Mouse (Mus musculus) granulocyte monocyte progenitor cell, adult 5-6 weeks (primary cell): ENCODE measurements at regions not wholly inside any gene's neighbourhood (a gene's known extent, or its start where the extent isn't known, plus 50 kb on each side); places are given as distances from the start of the nearest gene placed in this dataset.
A peak's percentile ranks its signal among the peaks of the same experiment; 100 is the strongest.

ENCODE experiments used
- ATAC-seq: replicated peaks from 2 replicates; pipeline ENCODE4 v1.8.0; 2016; ENCODE audit warnings: mild to moderate bottlenecking, moderate TSS enrichment, inconsistent platforms; ENCODE audit not compliant: poor library complexity, severe bottlenecking

DNA sequence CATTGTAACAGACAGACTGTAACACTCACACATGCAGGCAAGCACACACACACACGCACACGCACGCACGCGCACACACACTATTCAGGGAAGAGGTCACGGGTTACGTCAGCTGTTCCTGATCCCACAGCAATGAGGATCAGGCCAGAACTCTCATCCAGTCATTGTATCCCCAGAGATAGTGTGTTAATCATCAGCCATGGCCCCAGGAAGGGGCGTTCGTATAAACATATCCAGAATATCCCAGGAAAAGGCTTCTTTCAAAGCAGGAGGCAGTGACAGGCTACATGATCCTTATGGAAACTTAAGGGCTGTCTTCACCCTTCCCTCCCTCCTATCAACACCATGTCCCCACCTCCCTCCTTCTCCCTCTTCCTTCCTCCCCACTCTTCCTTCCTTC lies 239.3 kb downstream of the Uaca start:
- ATAC-seq = no peak

DNA sequence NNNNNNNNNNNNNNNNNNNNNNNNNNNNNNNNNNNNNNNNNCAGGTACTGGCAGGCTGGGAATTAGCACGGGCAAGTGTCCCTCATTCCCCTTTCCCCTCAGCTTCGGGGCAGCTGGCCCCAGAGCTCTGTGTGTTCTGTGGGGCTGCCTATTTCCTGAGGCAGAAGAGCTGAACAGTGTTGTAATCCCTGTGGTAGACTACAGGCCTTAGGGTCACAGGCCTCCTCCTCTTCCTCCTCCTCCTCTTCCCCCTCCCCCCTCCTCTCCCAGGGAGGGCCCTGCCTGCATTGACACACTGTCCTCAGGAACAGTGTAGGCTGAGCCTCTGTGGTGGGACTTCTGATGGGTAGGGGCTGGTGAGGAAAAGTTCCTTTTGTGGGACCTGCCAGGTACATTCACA lies 247.7 kb downstream of the Uaca start:
- ATAC-seq = peak; percentile 88

DNA sequence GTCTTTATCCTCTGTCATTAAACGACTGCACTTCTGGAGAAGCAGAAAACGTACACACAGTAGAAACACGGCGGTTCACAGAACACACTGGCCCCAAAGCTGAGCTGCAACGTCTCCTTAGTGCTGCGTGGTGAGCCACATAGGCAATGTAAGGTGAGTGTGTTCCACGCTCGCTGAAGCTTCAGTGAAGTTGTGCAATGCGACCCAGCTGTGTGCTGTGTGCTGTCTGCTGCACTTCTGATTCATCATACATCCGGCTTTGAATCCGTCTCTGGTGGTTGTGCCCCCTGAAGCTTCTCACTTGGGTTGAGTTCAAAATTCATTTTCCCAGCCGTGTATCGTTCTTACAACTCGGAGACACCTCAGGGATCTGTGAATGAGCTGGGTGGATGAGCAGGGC lies 250.6 kb downstream of the Uaca start:
- peak; percentile 76 for ATAC-seq

DNA sequence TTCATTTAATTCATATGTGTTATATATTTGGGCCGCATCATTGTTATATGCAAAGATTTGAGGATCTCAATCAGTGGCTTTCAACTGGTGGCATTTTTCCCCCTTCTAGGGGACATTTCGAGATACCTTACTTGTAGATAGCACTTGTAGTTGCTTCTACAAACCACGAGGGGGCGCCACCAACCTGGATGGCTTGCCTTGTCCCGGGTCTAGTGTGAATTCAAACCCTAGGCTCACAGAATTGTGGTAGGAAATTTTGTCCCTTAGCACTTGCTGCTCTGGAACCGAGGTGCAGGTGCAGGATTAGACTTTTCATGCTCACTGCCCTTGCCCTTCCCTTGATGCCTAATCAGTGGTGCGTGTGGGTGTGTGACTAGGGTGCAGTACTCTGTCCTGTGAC lies 252.2 kb downstream of the Uaca start:
- no peak for ATAC-seq

DNA sequence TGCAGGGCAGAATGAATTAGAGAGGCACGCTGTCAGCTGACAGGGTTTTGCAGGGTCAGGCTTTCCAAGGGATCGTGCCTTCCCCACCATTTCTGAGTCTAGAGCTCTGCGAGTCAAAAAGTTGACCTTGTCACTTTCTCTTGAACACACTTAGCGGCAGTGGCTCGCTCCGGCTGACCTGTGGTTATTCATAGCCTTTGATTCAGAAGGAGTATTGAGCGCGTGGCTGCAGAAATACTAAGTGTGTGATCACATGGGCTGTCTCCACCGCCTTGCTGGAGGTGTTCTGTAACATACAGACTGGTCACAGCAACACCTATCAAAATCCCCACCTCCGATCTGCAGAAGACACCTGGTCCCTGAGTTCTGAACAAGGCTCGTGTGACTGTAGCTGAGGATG lies 252.9 kb downstream of the Uaca start:
- ATAC-seq = no peak

DNA sequence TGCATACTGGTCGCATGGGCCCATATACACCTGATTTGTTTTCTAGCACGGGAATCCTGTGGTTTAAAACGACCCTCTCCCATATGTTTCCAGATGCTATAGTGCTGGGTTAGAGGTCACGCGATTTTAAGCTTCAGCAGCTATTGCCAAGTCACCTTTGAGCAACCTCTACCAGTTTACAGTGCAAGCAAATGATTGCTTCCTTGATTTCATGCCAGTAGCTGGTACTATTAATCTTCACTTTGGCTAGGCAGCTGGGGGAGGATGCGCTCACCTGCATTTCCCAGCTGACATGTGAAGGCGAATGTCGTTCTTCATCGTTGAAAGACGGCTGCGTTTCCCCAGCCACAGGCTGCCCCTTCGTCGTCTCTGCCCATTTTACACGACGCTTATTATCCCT lies 254.2 kb downstream of the Uaca start:
- ATAC-seq = no peak

DNA sequence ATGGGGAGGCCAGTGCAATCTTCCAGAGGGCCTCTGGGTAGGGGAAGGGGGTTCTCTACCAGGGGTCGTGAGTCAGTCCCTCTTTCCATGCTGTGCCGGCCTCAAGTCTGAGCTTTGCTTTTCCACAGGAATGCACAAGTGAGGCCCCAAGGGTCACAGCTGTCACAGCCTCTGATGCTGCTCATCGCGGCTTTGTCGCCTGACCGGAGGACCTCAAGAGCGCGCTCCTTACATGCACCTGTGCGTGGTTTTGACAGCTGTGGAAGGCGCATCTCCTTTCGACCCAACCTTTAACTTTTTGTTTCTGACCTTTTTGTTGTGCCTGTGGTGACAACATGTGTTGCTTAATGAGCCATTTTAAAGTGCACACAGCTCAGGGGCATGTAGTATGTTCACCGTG lies 258.3 kb downstream of the Uaca start:
- ATAC-seq = no peak

DNA sequence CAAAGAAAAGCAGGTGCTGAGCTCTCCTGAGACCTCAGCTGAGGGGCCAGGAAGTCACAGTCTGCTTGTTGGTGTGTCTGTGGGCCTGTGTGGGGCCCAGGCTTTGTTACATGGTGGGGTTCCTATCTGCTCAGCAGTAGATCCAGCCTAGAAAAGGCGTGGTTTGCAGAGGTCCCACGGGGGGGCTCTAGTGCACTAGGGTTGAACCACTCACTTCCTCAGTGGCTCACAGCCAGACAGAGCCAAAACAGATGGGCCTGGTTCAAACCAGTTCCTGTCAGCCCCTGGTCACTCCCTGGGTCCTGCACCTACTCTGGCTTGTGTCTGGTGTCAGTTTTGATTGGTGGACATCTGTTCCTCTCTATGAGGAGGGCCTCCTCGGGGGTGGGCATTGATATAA lies 260.1 kb downstream of the Uaca start:
- peak; percentile 72 for ATAC-seq

DNA sequence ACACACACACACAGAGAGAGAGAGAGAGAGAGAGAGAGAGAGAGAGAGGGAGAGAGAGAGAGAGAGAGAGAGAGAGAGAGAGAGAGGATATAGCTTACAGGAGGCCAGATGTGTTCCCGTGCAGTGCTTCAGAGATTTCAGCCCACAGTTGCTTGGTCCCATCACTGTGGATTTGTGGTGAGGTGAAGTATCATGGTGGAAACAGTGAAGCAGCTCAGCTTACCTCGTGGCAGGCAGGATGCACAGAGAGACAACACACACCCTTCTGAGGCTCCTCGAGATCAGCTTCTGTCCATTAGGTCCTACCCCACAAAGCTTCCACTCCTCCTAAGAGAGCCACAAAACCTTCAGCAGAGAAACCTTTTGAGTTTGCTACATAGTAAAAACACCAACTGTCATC lies 261.1 kb downstream of the Uaca start:
- ATAC-seq = no peak

DNA sequence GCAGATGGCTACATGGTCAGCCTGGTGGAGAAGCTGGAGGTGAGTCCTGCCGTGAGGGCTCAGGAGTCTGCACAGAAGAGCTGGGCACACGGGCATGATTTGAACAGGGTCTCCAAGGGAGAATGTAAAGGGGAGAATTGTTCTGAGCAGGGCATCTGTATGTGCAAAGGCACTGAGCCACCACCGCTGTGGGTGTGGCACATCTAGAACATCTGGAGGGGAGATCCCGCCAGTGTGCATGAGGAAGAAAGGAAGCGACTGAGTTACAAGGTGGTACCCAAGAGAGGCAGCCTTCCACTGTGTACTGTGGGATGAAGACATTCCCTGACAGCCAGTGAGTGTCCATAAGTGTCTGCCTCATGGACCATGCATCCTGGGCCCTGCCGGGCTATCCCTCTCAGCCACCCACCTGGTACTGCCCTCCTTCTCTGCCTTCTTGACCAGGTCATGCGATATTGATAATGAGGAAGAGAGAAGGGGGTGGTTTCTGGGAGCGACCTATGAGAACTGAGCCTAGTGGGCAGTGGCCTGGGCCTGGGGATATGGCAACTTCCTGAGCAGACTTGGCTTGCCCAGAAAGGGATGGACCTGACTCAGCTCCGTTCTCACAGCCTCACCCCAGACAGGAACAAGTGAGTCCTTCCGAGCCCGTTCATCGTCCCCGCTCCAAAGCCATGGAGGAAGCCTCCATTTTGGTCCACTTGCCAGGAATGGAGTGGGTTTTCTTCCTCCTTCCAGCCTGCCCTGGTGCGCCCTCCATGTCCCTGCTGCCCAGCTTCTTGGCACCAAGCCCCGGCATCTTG lies 261.8 kb downstream of the Uaca start:
- ATAC-seq = peak; percentile 36

DNA sequence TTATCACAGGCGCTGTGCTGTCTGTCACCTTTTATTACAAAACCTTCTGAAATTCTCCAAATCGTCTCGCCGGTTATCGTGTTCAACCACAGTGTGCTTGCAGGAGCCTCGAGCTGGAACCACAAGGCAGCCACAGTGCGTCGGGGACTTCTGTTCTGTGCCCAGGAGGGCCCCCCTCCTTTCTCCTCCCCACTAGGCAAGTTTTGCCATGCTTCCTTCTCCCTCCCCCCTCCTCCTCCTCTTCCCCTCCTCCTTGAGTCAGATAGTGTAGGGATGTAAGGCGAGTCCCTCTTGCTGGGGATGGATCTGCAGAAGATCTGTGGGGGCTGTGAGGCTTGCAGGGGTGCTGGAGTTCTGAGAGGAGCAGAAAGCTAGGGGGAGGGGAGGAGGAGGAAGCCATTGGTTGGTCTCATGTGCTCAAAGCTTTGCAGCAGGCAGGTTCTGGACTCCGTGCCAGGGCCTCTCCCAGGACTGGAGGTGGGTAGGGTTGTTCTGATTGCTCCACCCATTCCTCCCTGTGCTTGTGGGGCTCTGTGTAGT lies 262.5 kb downstream of the Uaca start:
- peak; percentile 73 for ATAC-seq

DNA sequence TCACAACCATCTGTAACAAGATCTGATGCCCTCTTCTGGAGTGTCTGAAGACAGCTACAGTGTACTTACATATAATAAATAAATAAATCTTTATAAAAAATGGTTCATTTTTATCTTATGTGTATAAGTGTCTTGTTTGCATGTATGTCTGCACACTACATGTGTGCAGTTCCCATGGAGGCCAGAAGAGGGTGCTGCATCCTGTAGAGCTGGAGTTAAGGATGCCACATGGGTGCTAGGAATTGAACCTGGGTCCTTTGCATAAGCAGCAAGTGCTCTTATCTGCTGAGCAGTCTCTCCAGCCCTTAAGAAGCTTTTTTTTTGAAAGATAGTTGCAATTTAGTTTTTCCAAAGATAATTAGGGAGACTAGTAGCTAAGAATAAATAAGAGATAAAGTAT lies 264.9 kb downstream of the Uaca start:
- no peak for ATAC-seq

DNA sequence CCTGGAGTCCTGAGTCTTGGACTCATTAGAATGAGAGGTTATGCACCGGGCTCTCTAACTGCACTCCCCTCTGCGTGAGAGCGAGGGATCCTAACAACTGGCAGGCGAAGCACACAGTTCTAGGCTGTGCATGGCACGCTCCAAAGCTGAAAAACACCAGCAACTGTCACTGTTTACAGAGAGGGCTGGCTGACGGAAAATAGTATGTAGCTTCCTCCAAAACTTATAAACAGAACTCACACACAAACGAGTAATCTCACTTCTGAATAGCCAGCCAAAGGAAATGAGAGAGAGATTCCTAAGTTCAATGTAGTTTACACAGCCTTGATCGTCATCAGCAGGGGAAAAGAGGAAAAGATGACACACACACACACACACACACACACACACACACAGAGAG lies 266.6 kb downstream of the Uaca start:
- ATAC-seq = no peak

DNA sequence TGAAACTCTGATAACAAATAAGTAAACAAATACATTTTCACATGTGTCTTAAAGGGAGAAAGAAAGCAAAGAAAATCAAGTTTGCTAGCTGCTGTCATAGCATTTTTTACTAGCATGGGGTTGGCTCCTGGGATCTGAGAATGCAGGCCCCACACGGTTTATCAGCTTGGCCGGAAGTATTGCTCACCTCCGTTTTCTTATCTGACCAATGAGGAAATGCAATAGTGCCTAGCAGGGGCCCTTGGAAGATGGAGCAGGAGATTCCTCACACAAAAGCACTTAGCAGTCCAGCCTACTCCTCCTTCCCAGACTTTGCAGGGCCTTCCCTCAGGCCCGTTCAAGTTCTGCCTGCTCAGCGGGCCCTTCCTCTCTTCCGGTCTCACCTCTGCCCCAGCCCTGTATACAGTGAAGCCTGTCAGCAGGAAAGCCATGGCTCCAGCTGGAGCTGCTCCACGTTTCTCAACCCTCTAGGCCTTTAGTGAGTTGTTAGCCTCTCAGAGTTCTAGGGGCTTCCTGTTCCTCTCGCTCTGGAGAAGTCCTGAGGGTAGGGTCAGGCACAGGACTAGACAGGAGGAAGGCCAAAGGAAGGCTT lies 270.5 kb downstream of the Uaca start:
- peak; percentile 20 for ATAC-seq

DNA sequence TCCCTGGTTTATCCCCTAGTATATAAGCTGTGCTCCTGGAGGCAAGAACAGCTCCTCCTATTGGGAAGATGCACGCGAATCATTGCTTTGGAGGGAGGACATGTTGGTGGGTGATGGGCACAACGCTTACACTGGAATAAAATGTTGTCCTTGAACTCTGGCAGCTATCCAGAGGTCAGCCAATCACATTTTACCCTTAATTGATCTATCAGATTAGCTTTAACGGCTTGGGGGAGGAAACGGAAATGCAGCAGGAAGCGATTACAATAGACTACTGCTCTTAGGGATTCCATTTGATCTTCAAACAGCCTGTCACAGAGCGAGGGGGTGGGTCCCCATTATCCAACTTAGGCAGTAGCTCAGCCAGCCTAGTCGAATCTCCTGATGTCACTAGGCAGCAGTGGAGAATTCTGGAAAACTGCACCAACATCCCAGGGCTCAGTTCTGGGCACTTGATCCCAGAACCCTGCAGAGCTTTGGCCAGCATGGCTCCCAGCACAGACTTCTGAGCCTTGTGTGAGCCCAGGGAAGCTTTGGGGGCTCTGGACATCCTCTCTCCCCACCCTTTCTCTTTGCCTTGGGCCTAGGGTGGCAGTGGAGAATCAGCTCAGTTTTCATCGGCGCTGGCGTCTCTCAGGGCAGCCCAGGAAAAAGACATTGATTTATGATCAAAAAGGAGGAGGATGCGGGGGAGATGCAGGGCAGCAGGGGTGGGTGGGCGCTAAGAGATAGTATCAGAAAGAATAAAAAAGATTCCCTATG lies 275.4 kb downstream of the Uaca start:
- no peak for ATAC-seq

DNA sequence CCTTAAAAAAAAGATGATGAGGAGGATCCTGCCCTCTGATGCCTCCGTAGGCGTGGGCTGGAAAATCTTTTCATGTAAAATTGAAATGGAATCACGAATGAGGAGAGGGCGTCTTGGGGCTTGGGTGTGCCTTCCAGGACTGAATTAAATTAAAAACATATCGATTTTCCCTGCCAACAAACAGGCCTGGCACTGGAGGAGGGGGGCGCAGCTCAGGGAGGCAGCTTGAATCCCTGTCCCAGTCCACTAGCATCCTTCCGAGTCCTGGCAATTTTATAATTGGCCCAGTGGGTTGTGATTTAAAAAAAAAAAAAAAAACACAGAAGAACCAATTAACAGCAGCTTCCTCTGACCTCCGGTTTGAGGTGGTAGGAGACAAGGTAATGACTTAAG lies 276.0 kb downstream of the Uaca start:
- no peak for ATAC-seq

DNA sequence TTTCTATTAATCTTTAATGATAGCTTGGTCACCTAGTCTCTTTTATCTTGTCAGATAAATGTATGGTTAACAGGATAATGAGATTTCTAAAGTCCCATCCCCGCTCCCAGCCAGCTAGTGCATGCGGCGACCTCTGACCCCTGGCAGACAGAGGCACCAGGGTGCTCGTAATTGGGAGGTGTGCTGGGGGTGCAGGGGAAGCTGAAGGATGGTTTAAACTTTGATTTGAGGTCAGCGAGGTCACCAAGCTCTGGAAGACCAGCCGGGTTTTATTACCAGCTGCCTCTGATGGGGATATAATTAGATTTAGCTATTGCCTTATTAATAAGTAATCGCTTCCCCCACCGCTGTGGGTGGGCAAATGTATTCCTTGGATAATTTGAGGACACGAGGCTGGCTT lies 276.5 kb downstream of the Uaca start:
- ATAC-seq = no peak

DNA sequence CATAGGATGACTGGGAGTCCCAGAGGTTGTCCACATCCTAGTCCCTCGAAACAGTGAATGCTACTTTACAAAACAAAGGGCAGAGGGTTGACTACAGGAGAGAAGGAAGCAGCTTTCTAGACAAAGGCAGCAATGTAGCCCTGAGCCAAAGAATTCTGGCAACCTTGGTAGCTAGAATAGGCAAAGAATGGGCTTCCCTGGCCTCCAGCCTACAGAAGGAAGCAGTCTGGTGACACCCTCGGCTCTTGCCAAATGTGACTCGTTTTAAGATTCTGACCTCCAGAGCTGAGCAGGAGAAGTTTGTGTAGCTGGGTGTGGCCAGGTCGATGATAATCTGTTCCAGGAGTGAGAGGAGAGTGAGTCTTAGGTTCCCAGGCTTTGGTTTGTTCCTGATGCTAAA lies 279.1 kb downstream of the Uaca start:
- no peak for ATAC-seq

DNA sequence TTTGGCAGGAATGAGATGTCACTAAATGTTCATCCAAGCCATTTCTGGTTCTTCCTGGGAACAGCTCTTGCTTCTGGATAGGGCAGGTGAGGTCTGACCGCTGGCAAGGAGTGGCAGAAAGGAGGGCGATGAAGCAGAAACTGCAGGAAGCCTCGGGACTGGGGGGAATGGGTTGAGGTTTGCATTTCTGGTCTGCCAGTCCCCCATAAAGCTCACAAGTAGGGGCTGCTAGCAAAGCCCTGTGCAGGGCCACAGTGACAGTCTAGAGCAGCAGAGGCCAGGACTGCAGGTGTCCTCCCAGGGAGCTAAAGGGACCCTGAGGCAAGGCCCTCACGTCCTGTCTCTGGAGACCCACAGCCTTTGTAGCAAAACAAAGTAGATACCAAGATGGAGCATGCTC lies 280.7 kb downstream of the Uaca start:
- ATAC-seq = no peak

DNA sequence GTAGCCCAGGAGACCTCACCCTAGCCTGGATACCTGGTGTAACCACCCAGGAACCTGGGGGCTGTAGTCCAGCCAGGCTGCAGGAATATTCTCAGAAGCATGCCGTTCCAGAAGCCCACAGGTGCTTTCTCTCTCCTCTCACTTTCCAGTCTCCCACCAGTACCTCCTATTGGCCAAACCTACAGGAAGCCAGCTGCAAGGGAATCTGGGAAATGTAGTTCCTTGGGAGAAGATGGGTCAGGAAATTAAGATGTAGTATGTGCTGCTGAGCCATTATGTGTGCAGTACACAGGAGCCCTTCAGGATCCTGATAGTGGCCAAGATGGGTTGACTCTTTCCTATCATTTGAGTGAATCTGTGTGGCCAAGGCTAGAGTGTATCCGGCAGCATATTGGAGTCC lies 282.8 kb downstream of the Uaca start:
- ATAC-seq = no peak

DNA sequence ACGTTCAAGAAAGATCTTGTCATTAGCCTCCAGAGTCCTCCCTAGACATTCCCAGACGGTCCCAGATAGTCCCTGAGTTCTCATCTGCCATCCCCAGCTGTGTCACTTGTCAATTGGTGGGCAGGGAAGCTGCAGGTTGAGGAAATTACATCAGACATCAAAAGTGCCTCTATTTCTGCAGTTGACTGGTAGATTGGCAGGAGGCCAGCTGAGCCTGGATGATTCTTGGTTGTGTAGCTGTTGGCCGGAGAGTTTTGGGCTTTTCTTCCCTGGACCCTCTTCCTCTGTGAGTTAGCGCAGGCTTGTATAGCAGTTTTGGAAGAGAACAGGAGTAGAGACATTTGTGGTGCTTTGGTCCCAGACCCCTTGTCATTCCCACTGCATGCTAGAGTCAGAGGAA lies 283.5 kb downstream of the Uaca start:
- ATAC-seq = no peak
